ENCODE assay signal across 8 mouse cellular contexts in the genomic region with DNA sequence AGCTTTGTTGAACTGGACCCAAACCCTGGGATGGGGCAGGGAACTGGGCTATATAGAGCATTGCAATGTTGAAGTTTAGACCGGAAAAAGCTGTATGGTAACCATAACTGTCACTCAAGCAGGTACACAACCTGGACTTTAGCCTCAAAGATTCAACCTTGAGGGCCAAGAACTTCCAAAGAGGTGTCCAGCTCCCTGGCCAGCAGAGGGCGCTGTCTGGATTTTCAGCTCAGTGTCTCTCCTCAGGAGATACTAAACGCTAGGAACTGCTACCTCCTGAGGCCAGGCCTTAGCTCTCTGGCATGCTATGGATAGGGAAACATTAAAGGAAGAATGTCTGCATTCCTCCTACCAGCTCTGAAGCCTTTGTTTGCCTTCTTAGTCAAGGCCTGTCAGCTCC.
DNase-seq lines count a peak whose midpoint lies in the region; ATAC-seq and TF ChIP-seq lines count a peak whose summit lies in the region.

No protein-coding gene starts in this region.

- WGBS in cerebellum, adult 2 months = 36% methylated on average over 3 of the region's 3 CpGs
- WGBS in midbrain, embryonic 10.5 days = 36% methylated on average over 3 of the region's 3 CpGs
- WGBS in midbrain, embryonic 14.5 days = 33% methylated on average over 3 of the region's 3 CpGs
- 47% methylated on average over 3 of the region's 3 CpGs for WGBS in lung, adult 2 months
- WGBS in intestine, embryonic 16.5 days = 41% methylated on average over 3 of the region's 3 CpGs

- H3K4me1 ChIP-seq in cerebellum, adult 2 months (ENCODE audit: control insufficient read depth, insufficient read depth, low read length) = no peaks in the 10 kb centered on the region
- peaks cover 35% of the 10 kb centered on the region for H3K4me1 ChIP-seq in midbrain, embryonic 10.5 days
- peaks cover 20% of the 10 kb centered on the region for H3K4me1 ChIP-seq in midbrain, embryonic 14.5 days (ENCODE audit: control insufficient read depth, insufficient read depth, low read length)
- H3K4me1 ChIP-seq in lung, adult 2 months (ENCODE audit: control insufficient read depth, insufficient read depth, low read length) = 0 out of 2 replicates have a peak, but pooled peaks cover 3% of the 10 kb centered on the region
- no peaks in the 10 kb centered on the region for H3K4me1 ChIP-seq in intestine, embryonic 16.5 days (ENCODE audit: control insufficient read depth, insufficient read depth, low read length)

- no peak overlapping the region for H3K4me3 ChIP-seq in cerebellum, adult 2 months (replicated peaks; ENCODE audit: insufficient read depth, low read depth, low read length)
- H3K4me3 ChIP-seq in midbrain, embryonic 10.5 days = no peak overlapping the region
- H3K4me3 ChIP-seq in midbrain, embryonic 14.5 days (replicated peaks; ENCODE audit: low read depth, low read length) = no peak overlapping the region
- no peak overlapping the region for H3K4me3 ChIP-seq in lung, adult 2 months (replicated peaks; ENCODE audit: extremely low read depth, low read depth, low read length)
- no peak overlapping the region for H3K4me3 ChIP-seq in intestine, embryonic 16.5 days (ENCODE audit: low read length)

- H3K36me3 ChIP-seq in midbrain, embryonic 10.5 days = no peaks in the 10 kb centered on the region
- no peaks in the 10 kb centered on the region for H3K36me3 ChIP-seq in midbrain, embryonic 14.5 days (ENCODE audit: control insufficient read depth, insufficient read depth, low read length)
- H3K36me3 ChIP-seq in intestine, embryonic 16.5 days (ENCODE audit: control insufficient read depth, insufficient read depth, low read length) = no peaks in the 10 kb centered on the region

- no peak for ATAC-seq in midbrain, embryonic 14.5 days (ENCODE audit: low FRiP score, low TSS enrichment)
- ATAC-seq in intestine, embryonic 16.5 days = no peak

- no peak overlapping the region for H3K27ac ChIP-seq in cerebellum, adult 2 months (ENCODE audit: insufficient read depth, low read length)
- H3K27ac ChIP-seq in midbrain, embryonic 10.5 days (replicated peaks) = no peak overlapping the region
- no peak overlapping the region for H3K27ac ChIP-seq in midbrain, embryonic 14.5 days (replicated peaks; ENCODE audit: low read depth, low read length)
- no peak overlapping the region for H3K27ac ChIP-seq in intestine, embryonic 16.5 days (ENCODE audit: low read length)

- DNase-seq in cerebellum, adult 2 months = peak in 1 of 2 experiments; percentile 13
- DNase-seq in cerebellum, adult 9-11 months = no peak
- DNase-seq in midbrain, embryonic 10.5 days (ENCODE audit: low spot score) = peak; percentile 27
- DNase-seq in midbrain, embryonic 14.5 days = no peak
- peak; percentile 22 for DNase-seq in c-Kit-positive CD71-negative TER-119-negative erythroid progenitor cells, embryonic 14.5 days (ENCODE audit: low read depth)
- peak; percentile 44 for DNase-seq in lung, adult 2 months
- DNase-seq in thymus, postnatal 25 days = peak; percentile 42

- no peak for TF ChIP-seq POLR2A in cerebellum, adult 2 months (IDR thresholded peaks at IDR 0.05; ENCODE audit: borderline replicate concordance, insufficient read depth, low read length)
- no peak for TF ChIP-seq POLR2A in lung, adult 2 months (IDR thresholded peaks at IDR 0.05; ENCODE audit: borderline replicate concordance, extremely low read depth, low read depth, low read length)

- H3K9ac ChIP-seq in midbrain, embryonic 14.5 days (replicated peaks; ENCODE audit: low read length) = no peak overlapping the region
- no peak overlapping the region for H3K9ac ChIP-seq in intestine, embryonic 16.5 days (ENCODE audit: low read depth, low read length)

- H3K4me2 ChIP-seq in midbrain, embryonic 14.5 days (ENCODE audit: low read length) = no peak overlapping the region
- no peak overlapping the region for H3K4me2 ChIP-seq in intestine, embryonic 16.5 days (ENCODE audit: low read depth, low read length)

- no peaks in the 10 kb centered on the region for H3K27me3 ChIP-seq in cerebellum, adult 2 months (ENCODE audit: control insufficient read depth, insufficient read depth, low read length)
- H3K27me3 ChIP-seq in midbrain, embryonic 10.5 days (ENCODE audit: low read depth, poor library complexity, severe bottlenecking) = peaks cover 84% of the 10 kb centered on the region
- no peaks in the 10 kb centered on the region; the same call in 1 of the 2 replicates for H3K27me3 ChIP-seq in midbrain, embryonic 14.5 days (ENCODE audit: control insufficient read depth, insufficient read depth, low read length)
- no peaks in the 10 kb centered on the region for H3K27me3 ChIP-seq in intestine, embryonic 16.5 days (replicated peaks; ENCODE audit: control insufficient read depth, insufficient read depth, low read length)

- no peaks in the 10 kb centered on the region for H3K9me3 ChIP-seq in midbrain, embryonic 10.5 days (replicated peaks)
- no peaks in the 10 kb centered on the region for H3K9me3 ChIP-seq in midbrain, embryonic 14.5 days (ENCODE audit: control insufficient read depth, low read length)
- no peaks in the 10 kb centered on the region for H3K9me3 ChIP-seq in intestine, embryonic 16.5 days (ENCODE audit: control insufficient read depth, low read length)

- TF ChIP-seq CTCF in cerebellum, adult 2 months (IDR thresholded peaks at IDR 0.05; ENCODE audit: borderline replicate concordance, insufficient read depth, low read depth, low read length) = peak; percentile 20; the same call in 1 of the 2 replicates
- peak; percentile 51 for TF ChIP-seq CTCF in lung, adult 2 months (IDR thresholded peaks at IDR 0.05; ENCODE audit: insufficient read depth, low read length)

Comparison
In these comparisons a context has a peak if more than half of its experiments do, and no peak if none do; other contexts are left out.
1. DNase-seq: peak in midbrain, embryonic 10.5 days (single experiment), c-Kit-positive CD71-negative TER-119-negative erythroid progenitor cells, embryonic 14.5 days (single experiment), lung, adult 2 months (single experiment) and thymus, postnatal 25 days (single experiment); none in cerebellum, adult 9-11 months (single experiment) and midbrain, embryonic 14.5 days (single experiment).